Mouse (Mus musculus): ENCODE measurements around the gene Cdk2ap2.

DNA sequence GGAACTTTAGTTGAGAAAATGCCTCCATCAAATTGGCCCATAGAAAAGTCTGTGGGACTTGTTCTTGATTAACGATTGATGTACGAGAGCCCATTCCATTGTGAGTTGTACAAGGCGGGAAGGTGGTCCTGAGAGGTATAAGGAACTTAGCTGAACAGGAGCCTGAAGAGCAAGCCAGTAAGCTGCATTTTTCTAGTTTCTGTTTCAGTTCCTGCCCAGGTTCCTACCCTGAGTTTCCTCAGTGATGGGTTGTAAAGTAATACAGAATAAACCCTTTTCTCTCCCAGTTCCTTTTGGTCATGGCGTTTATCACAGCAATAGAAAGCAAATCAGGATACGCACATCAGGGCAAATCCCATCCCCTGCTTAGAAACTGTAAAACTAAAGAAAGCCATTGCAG, 40.9 kb downstream of the Cdk2ap2 start:
- no peak for TF ChIP-seq POLR2A (IDR thresholded peaks at IDR 0.05; ENCODE audit: borderline replicate concordance, low read depth, low read length)
- TF ChIP-seq CTCF (IDR thresholded peaks at IDR 0.05; ENCODE audit: low read depth, low read length) = no peak

All from bone marrow macrophage, adult 2 months (primary cell).